Mouse (Mus musculus) midbrain, embryonic 12.5 days (tissue): ENCODE results near the gene Olfr732. TPM values are rescaled to one million over a fixed set of nuclear protein-coding genes. Genes with fewer than 3 reads are reported as not detected.

ENCODE experiments used
- ATAC-seq: fragments of 200-750 bp; cut with Nextera tagmentation; 2 replicates; pipeline ENCODE4 v1.8.0; 2017; ENCODE audit warnings: low read depth, moderate TSS enrichment, moderate library complexity; ENCODE audit not compliant: low FRiP score
- H3K27ac ChIP-seq: fragments of 300-500 bp; sonication (generic); replicated peaks from 2 replicates; pipeline ENCODE4 v1.5.1; 2016; ENCODE audit warnings: mild to moderate bottlenecking
- H3K27me3 ChIP-seq: fragments of 300-500 bp; sonication (generic); 2 replicates; pipeline ENCODE4 v1.6.1; 2016; ENCODE audit warnings: mild to moderate bottlenecking
- H3K36me3 ChIP-seq: fragments of 300-500 bp; sonication (generic); 2 replicates; pipeline ENCODE4 v1.6.1; 2016
- H3K4me1 ChIP-seq: fragments of 300-500 bp; sonication (generic); 2 replicates; pipeline ENCODE4 v1.6.1; 2016
- H3K4me2 ChIP-seq: fragments of 300-500 bp; sonication (generic); replicated peaks from 2 replicates; pipeline ENCODE4 v1.6.1; 2016; ENCODE audit warnings: mild to moderate bottlenecking, moderate library complexity
- H3K4me3 ChIP-seq: fragments of 300-500 bp; sonication (generic); 2 replicates; pipeline ENCODE4 v1.5.1; 2016; ENCODE audit warnings: mild to moderate bottlenecking
- H3K9ac ChIP-seq: fragments of 300-500 bp; sonication (generic); replicated peaks from 2 replicates; pipeline ENCODE4 v1.6.1; 2016; ENCODE audit warnings: mild to moderate bottlenecking, moderate library complexity
- H3K9me3 ChIP-seq: fragments of 300-500 bp; sonication (generic); 2 replicates; pipeline ENCODE4 v1.6.1; 2016; ENCODE audit warnings: mild to moderate bottlenecking
- WGBS: fragments of 180-500 bp; shearing (Covaris S2); methylation state at CpG from one replicate; pipeline ENCODE4 v1.1.7; 2016; 5-methylcytosine and 5-hydroxymethylcytosine counted together
- polyA plus RNA-seq: library from polyadenylated mRNA; unstranded; fragments of >200 nt; fragmentation: Nextera tagmentation; extraction: Ambion mirVana; gene quantifications from 2 replicates; pipeline ENCODE4 v1.2.1, GENCODE M21; 2016

The Olfr732 gene
- polyA plus RNA-seq, result not detected in 2 replicates

DNA sequence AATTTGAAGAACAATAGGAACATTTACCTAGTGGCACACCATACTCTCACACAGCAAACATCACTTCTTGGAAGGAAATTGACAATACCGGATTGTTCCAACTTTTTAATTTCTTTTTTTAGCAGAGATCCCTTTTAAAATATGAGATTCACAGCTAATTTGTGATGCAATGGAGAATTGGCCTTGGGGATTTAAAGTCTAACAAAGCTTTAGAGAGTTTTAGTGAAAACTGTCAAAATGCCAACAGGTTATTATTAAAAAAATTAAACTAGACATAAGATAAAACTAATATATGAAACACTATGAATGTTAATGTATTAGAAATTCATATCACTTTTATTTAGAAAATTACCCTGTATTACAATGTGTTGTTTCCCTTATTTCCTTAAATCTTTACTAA lies at the start of gene Olfr732:
Olfr732 (minus strand) TSS at position 101 of the 400 bp plus-strand sequence.
- H3K27me3 ChIP-seq, result no peaks in the 10 kb centered on the region
- WGBS, result 91% methylated on average over 1 of the region's 1 CpGs
- no peak within 1 kb of the TSS for H3K9ac ChIP-seq
- no peak within 1 kb of the TSS for H3K4me2 ChIP-seq
- H3K4me3 ChIP-seq, result no peak within 1 kb of the TSS
- H3K9me3 ChIP-seq, result no peaks in the 10 kb centered on the region
- no peak for ATAC-seq
- no peaks in the 10 kb centered on the region for H3K36me3 ChIP-seq
- H3K27ac ChIP-seq, result no peak within 1 kb of the TSS
- H3K4me1 ChIP-seq, result no peaks in the 10 kb centered on the region

- no peaks in the 10 kb centered on the region for H3K27me3 ChIP-seq
- no peak within 1 kb of the TSS for H3K27ac ChIP-seq
- H3K9ac ChIP-seq, result no peak within 1 kb of the TSS
- H3K4me3 ChIP-seq, result no peak within 1 kb of the TSS
- H3K9me3 ChIP-seq, result peaks cover 3% of the 10 kb centered on the region; the same call in 1 of the 2 replicates
- H3K4me1 ChIP-seq, result no peaks in the 10 kb centered on the region
- 79% methylated on average over 1 of the region's 1 CpGs for WGBS
- H3K36me3 ChIP-seq, result no peaks in the 10 kb centered on the region
- no peak for ATAC-seq
- H3K4me2 ChIP-seq, result no peak within 1 kb of the TSS
Measured at GRCm38 (mm10) chr14:50326661-50327060, 42.7 kb upstream of the Olfr732 start, which contains the start of gene Olfr734. Olfr734 (minus strand) TSS chr14:50326761.

DNA sequence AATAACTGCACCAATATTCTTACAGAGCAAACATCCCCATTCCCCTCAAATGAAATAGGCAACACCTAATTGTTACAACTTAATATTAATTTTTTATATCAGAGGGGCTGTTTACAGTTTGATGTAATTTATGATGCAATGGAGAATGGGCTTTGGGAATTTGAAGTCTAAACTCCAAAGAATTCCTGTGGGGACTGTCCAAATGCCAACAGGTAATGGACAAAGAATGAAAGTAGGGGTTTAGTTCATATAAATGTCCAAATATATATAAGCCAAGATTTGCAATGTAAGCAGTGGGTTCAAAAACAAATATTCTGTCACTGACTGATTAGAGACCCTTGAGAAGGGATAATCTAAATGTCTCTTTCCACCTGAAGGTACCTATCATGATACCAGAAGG lies 17.4 kb upstream of the Olfr732 start, which contains the start of gene Olfr733:
Olfr733 (minus strand) TSS at position 101 of the 400 bp plus-strand sequence.
- Histone ChIP-seq H3K27ac (no peak within 1 kb of the TSS), H3K9ac (no peak within 1 kb of the TSS), H3K36me3 (no peaks in the 10 kb centered on the region), H3K4me2 (no peak within 1 kb of the TSS), H3K27me3 (no peaks in the 10 kb centered on the region), H3K9me3 (no peaks in the 10 kb centered on the region), H3K4me1 (no peaks in the 10 kb centered on the region), H3K4me3 (no peak within 1 kb of the TSS)
- no peak for ATAC-seq

DNA sequence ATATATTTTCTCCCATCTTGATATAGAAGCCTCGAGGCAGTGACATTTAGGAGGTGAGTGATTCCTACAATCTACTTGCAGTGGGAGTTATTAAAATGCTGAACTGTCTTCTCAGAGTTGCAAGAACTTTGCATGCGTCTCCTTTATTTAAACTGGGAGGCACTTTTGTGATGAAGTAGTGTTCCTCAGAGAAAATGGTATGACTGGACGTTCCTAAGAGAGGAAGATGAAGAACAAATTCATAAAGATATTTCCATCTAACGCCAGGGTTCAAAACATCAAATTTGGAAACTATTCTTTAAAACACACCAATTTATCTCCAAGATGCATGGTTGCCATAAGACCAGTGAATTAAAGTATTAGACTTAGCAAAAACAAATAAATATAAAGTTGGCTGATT lies 42.2 kb downstream of the Olfr732 start, which contains the start of gene Olfr731:
Olfr731 (minus strand) TSS at position 101 of the 400 bp plus-strand sequence.
- no peaks in the 10 kb centered on the region for H3K36me3 ChIP-seq
- no peaks in the 10 kb centered on the region for H3K9me3 ChIP-seq
- H3K27ac ChIP-seq, result no peak within 1 kb of the TSS
- H3K4me3 ChIP-seq, result no peak within 1 kb of the TSS
- H3K9ac ChIP-seq, result no peak within 1 kb of the TSS
- 83% methylated on average over 4 of the region's 4 CpGs for WGBS
- no peak for ATAC-seq
- no peaks in the 10 kb centered on the region for H3K4me1 ChIP-seq
- H3K27me3 ChIP-seq, result no peaks in the 10 kb centered on the region
- H3K4me2 ChIP-seq, result no peak within 1 kb of the TSS

Other genes with a start within 250 kb of the Olfr732 start
- not detected in 2 replicates for gene Olfr725, start 243.8 kb downstream of the Olfr732 start, polyA plus RNA-seq
- gene Olfr726, start 193.3 kb downstream of the Olfr732 start, polyA plus RNA-seq, result not detected in 2 replicates
- gene Olfr727, start 161.0 kb downstream of the Olfr732 start, polyA plus RNA-seq, result not detected in 2 replicates
- not detected in 2 replicates for gene Olfr728, start 141.5 kb downstream of the Olfr732 start, polyA plus RNA-seq
- not detected in 2 replicates for gene Olfr729, start 131.3 kb downstream of the Olfr732 start, polyA plus RNA-seq
- not detected in 2 replicates for gene Olfr730, start 96.0 kb downstream of the Olfr732 start, polyA plus RNA-seq
- gene Olfr731, start 42.3 kb downstream of the Olfr732 start, polyA plus RNA-seq, result not detected in 2 replicates
- gene Olfr733, start 17.3 kb upstream of the Olfr732 start, polyA plus RNA-seq, result not detected in 2 replicates
- not detected in 2 replicates for gene Olfr734, start 42.6 kb upstream of the Olfr732 start, polyA plus RNA-seq
- not detected in 2 replicates for gene Olfr735, start 64.7 kb upstream of the Olfr732 start, polyA plus RNA-seq
- gene Tlr11, start 73.7 kb upstream of the Olfr732 start, polyA plus RNA-seq, result not detected in 2 replicates
- gene Olfr736, start 97.0 kb upstream of the Olfr732 start, polyA plus RNA-seq, result not detected in 2 replicates
- gene Olfr738, start 123.4 kb upstream of the Olfr732 start, polyA plus RNA-seq, result not detected in 2 replicates
- not detected in 2 replicates for gene Olfr739, start 134.4 kb upstream of the Olfr732 start, polyA plus RNA-seq
- not detected in 2 replicates for gene Olfr740, start 161.3 kb upstream of the Olfr732 start, polyA plus RNA-seq
- gene Olfr741, start 188.5 kb upstream of the Olfr732 start, polyA plus RNA-seq, result not detected in 2 replicates
- gene Olfr742, start 219.4 kb upstream of the Olfr732 start, polyA plus RNA-seq, result not detected in 2 replicates
- gene Olfr743, start 237.6 kb upstream of the Olfr732 start, polyA plus RNA-seq, result not detected in 2 replicates